In genomic region chr16:85171976-85172570, GRCm38 (mm10) we compare ENCODE assay signal across 7 mouse cellular contexts. TPM values are rescaled to one million over a fixed set of nuclear protein-coding genes. Genes with fewer than 3 reads are reported as not detected.
DNase-seq lines count a peak whose midpoint lies in the region; ATAC-seq and TF ChIP-seq lines count a peak whose summit lies in the region.

No protein-coding gene starts in this region.

- H3K36me3 ChIP-seq in forebrain, embryonic 16.5 days (ENCODE audit: control insufficient read depth, insufficient read depth), result peaks cover 2% of the 10 kb centered on the region; the same call in 1 of the 2 replicates
- no peaks in the 10 kb centered on the region for H3K36me3 ChIP-seq in intestine, embryonic 14.5 days (ENCODE audit: control insufficient read depth, insufficient read depth, low read length)
- peaks cover 18% of the 10 kb centered on the region for H3K36me3 ChIP-seq in limb, embryonic 10.5 days
- peaks cover 11% of the 10 kb centered on the region for H3K36me3 ChIP-seq in midbrain, embryonic 13.5 days

- peak; percentile 62 for ATAC-seq in forebrain, embryonic 16.5 days
- ATAC-seq in intestine, embryonic 14.5 days (replicated peaks; ENCODE audit: low FRiP score, low TSS enrichment, low read depth), result peak; percentile 55
- ATAC-seq in midbrain, embryonic 13.5 days, result peak; percentile 64

- H3K27me3 ChIP-seq in forebrain, embryonic 16.5 days (replicated peaks; ENCODE audit: control insufficient read depth, insufficient read depth, low read length), result no peaks in the 10 kb centered on the region
- H3K27me3 ChIP-seq in intestine, embryonic 14.5 days (replicated peaks; ENCODE audit: control insufficient read depth, insufficient read depth, low read length), result no peaks in the 10 kb centered on the region
- peaks cover 9% of the 10 kb centered on the region for H3K27me3 ChIP-seq in limb, embryonic 10.5 days (ENCODE audit: low read depth, poor library complexity, severe bottlenecking)
- H3K27me3 ChIP-seq in midbrain, embryonic 13.5 days, result no peaks in the 10 kb centered on the region; the same call in 1 of the 2 replicates

- peaks cover 28% of the 10 kb centered on the region for H3K4me1 ChIP-seq in forebrain, embryonic 16.5 days (replicated peaks; ENCODE audit: control insufficient read depth, insufficient read depth, low read length)
- H3K4me1 ChIP-seq in intestine, embryonic 14.5 days (replicated peaks; ENCODE audit: control insufficient read depth, insufficient read depth, low read length), result peaks cover 8% of the 10 kb centered on the region
- H3K4me1 ChIP-seq in limb, embryonic 10.5 days, result peaks cover 35% of the 10 kb centered on the region
- peaks cover 31% of the 10 kb centered on the region for H3K4me1 ChIP-seq in midbrain, embryonic 13.5 days (replicated peaks)

- peak; percentile 54; the same call in 1 of the 2 replicates for TF ChIP-seq CTCF in brain, embryonic 14.5 days (IDR thresholded peaks at IDR 0.05; ENCODE audit: borderline replicate concordance, extremely low read depth, insufficient read depth, insufficient read length)

- peak overlapping the region; percentile 78 for H3K4me2 ChIP-seq in forebrain, embryonic 16.5 days (ENCODE audit: low read length)
- H3K4me2 ChIP-seq in intestine, embryonic 14.5 days (ENCODE audit: low read length), result peak overlapping the region; percentile 71
- H3K4me2 ChIP-seq in midbrain, embryonic 13.5 days (replicated peaks), result peak overlapping the region; percentile 73

- DNase-seq in NIH3T3 (ENCODE audit: low read depth), result peak; percentile 75
- peak; percentile 93 for DNase-seq in brain, embryonic 14.5 days (ENCODE audit: low read depth)
- peak; percentile 80 for DNase-seq in intestine, embryonic 14.5 days (ENCODE audit: low spot score)
- no peak for DNase-seq in limb, embryonic 10.5 days (ENCODE audit: low spot score)
- no peak for DNase-seq in thymus, postnatal 10 days (ENCODE audit: low spot score in 2 of 2)

- no peak for TF ChIP-seq POLR2A in brain, embryonic 14.5 days (IDR thresholded peaks at IDR 0.05; ENCODE audit: borderline replicate concordance, extremely low read depth, insufficient read depth, insufficient read length, poor library complexity, severe bottlenecking)

- H3K4me3 ChIP-seq in forebrain, embryonic 16.5 days (replicated peaks; ENCODE audit: low read length), result peak overlapping the region; percentile 99
- H3K4me3 ChIP-seq in intestine, embryonic 14.5 days (ENCODE audit: low read depth, low read length), result peak overlapping the region; percentile 91
- H3K4me3 ChIP-seq in limb, embryonic 10.5 days, result peak overlapping the region; percentile 92
- H3K4me3 ChIP-seq in midbrain, embryonic 13.5 days (replicated peaks), result peak overlapping the region; percentile 93

- H3K9ac ChIP-seq in forebrain, embryonic 16.5 days (replicated peaks; ENCODE audit: low read depth, low read length), result peak overlapping the region; percentile 96
- H3K9ac ChIP-seq in intestine, embryonic 14.5 days (ENCODE audit: low read length), result peak overlapping the region; percentile 89
- H3K9ac ChIP-seq in midbrain, embryonic 13.5 days (replicated peaks), result peak overlapping the region; percentile 99

- no peaks in the 10 kb centered on the region for H3K9me3 ChIP-seq in forebrain, embryonic 16.5 days (ENCODE audit: control insufficient read depth, low read length)
- H3K9me3 ChIP-seq in intestine, embryonic 14.5 days (ENCODE audit: control insufficient read depth, low read length), result no peaks in the 10 kb centered on the region
- no peaks in the 10 kb centered on the region for H3K9me3 ChIP-seq in limb, embryonic 10.5 days (replicated peaks)
- H3K9me3 ChIP-seq in midbrain, embryonic 13.5 days, result no peaks in the 10 kb centered on the region

- peak overlapping the region; percentile 95 for H3K27ac ChIP-seq in forebrain, embryonic 16.5 days (ENCODE audit: low read length)
- H3K27ac ChIP-seq in intestine, embryonic 14.5 days (ENCODE audit: low read depth), result peak overlapping the region; percentile 86
- H3K27ac ChIP-seq in limb, embryonic 10.5 days, result peak overlapping the region; percentile 90
- peak overlapping the region; percentile 96 for H3K27ac ChIP-seq in midbrain, embryonic 13.5 days

- under 1% methylated on average over 10 of the region's 10 CpGs for WGBS in forebrain, embryonic 16.5 days
- 4% methylated on average over 10 of the region's 10 CpGs for WGBS in intestine, embryonic 14.5 days
- under 1% methylated on average over 8 of the region's 10 CpGs for WGBS in limb, embryonic 10.5 days
- WGBS in midbrain, embryonic 13.5 days, result under 1% methylated on average over 10 of the region's 10 CpGs

RNA-seq across cellular contexts. Expression of gene App, which starts 1.5 kb away (rescaled TPM):
- 278 and 485 TPM in 2 replicates for polyA plus RNA-seq in brain, embryonic 14.5 days (2012; rRNA removed)
- polyA plus RNA-seq in forebrain, embryonic 16.5 days (2015; fragmentation: Nextera tagmentation; extraction: Ambion mirVana), result 287 and 288 TPM in 2 replicates
- 123 and 132 TPM in 2 replicates for polyA plus RNA-seq in intestine, embryonic 14.5 days (2014; fragmentation: Nextera tagmentation; extraction: Ambion mirVana)
- 80.2 and 94.7 TPM in 2 replicates for polyA plus RNA-seq in limb, embryonic 10.5 days (2016; fragmentation: Nextera tagmentation; extraction: Ambion mirVana)
- 257 and 271 TPM in 2 replicates for polyA plus RNA-seq in midbrain, embryonic 13.5 days (2015; fragmentation: Nextera tagmentation; extraction: Ambion mirVana)

Comparison
In these comparisons a context has a peak if more than half of its experiments do, and no peak if none do; other contexts are left out.
1. DNase-seq: peak in NIH3T3 (single experiment), brain, embryonic 14.5 days (single experiment) and intestine, embryonic 14.5 days (single experiment); none in limb, embryonic 10.5 days (single experiment) and thymus, postnatal 10 days (0 of 2).
2. Peak in every context shown above with its lines, with median percentiles within 50 percentile points of each other: ATAC-seq, H3K27ac ChIP-seq, H3K4me2 ChIP-seq, H3K4me3 ChIP-seq and H3K9ac ChIP-seq.